Mouse (Mus musculus): ENCODE measurements at regions not wholly inside any gene's neighbourhood (a gene's known extent, or its start where the extent isn't known, plus 50 kb on each side); places are given as distances from the start of the nearest gene placed in this dataset.
A peak's percentile ranks its signal among the peaks of the same experiment; 100 is the strongest.

- no peak overlapping the region for H3K27ac ChIP-seq (ENCODE audit: low read depth, low read length)
- no peaks in the 10 kb centered on the region for H3K27me3 ChIP-seq (ENCODE audit: control insufficient read depth, insufficient read depth, low read length)
- ATAC-seq (ENCODE audit: low FRiP score, low TSS enrichment), result no peak
- H3K36me3 ChIP-seq (ENCODE audit: control insufficient read depth, insufficient read depth, low read length), result no peaks in the 10 kb centered on the region
- H3K4me3 ChIP-seq (ENCODE audit: low read length), result no peak overlapping the region
- H3K9ac ChIP-seq (ENCODE audit: low read depth, low read length), result no peak overlapping the region
- H3K9me3 ChIP-seq (ENCODE audit: control insufficient read depth, low read length), result no peaks in the 10 kb centered on the region
- H3K4me1 ChIP-seq (ENCODE audit: control insufficient read depth, insufficient read depth, low read length), result no peaks in the 10 kb centered on the region
- H3K4me2 ChIP-seq (replicated peaks; ENCODE audit: low read depth, low read length), result no peak overlapping the region
These were observed 207.5 kb upstream of the 4931417E11Rik start for GRCm38 (mm10) chr6:73676979-73677378.

- Histone ChIP-seq H3K9ac (ENCODE audit: low read depth, low read length) (no peak overlapping the region), H3K4me3 (ENCODE audit: low read length) (no peak overlapping the region), H3K27ac (ENCODE audit: low read depth, low read length) (no peak overlapping the region), H3K9me3 (ENCODE audit: control insufficient read depth, low read length) (no peaks in the 10 kb centered on the region), H3K27me3 (ENCODE audit: control insufficient read depth, insufficient read depth, low read length) (no peaks in the 10 kb centered on the region), H3K36me3 (ENCODE audit: control insufficient read depth, insufficient read depth, low read length) (no peaks in the 10 kb centered on the region), H3K4me2 (replicated peaks; ENCODE audit: low read depth, low read length) (no peak overlapping the region), H3K4me1 (ENCODE audit: control insufficient read depth, insufficient read depth, low read length) (peaks cover 3% of the 10 kb centered on the region; the same call in 1 of the 2 replicates)
- 27% methylated on average over 1 of the region's 1 CpGs for WGBS
- no peak for ATAC-seq (ENCODE audit: low FRiP score, low TSS enrichment)
These were observed 199.9 kb upstream of the 4931417E11Rik start for GRCm38 (mm10) chr6:73669401-73669800.

- no peak overlapping the region for H3K9ac ChIP-seq (ENCODE audit: low read depth, low read length)
- no peak for ATAC-seq (ENCODE audit: low FRiP score, low TSS enrichment)
- no peak overlapping the region for H3K4me2 ChIP-seq (replicated peaks; ENCODE audit: low read depth, low read length)
- no peaks in the 10 kb centered on the region for H3K4me1 ChIP-seq (ENCODE audit: control insufficient read depth, insufficient read depth, low read length)
- H3K27ac ChIP-seq (ENCODE audit: low read depth, low read length), result no peak overlapping the region
- H3K4me3 ChIP-seq (ENCODE audit: low read length), result no peak overlapping the region
- H3K36me3 ChIP-seq (ENCODE audit: control insufficient read depth, insufficient read depth, low read length), result no peaks in the 10 kb centered on the region
- 70% methylated on average over 5 of the region's 5 CpGs for whole genome bisulfite sequencing
- H3K27me3 ChIP-seq (ENCODE audit: control insufficient read depth, insufficient read depth, low read length), result no peaks in the 10 kb centered on the region
- H3K9me3 ChIP-seq (ENCODE audit: control insufficient read depth, low read length), result no peaks in the 10 kb centered on the region
These were observed 189.5 kb upstream of the 4931417E11Rik start for GRCm38 (mm10) chr6:73658988-73659387.

- Histone ChIP-seq H3K4me3 (ENCODE audit: low read length) (no peak overlapping the region), H3K4me2 (replicated peaks; ENCODE audit: low read depth, low read length) (no peak overlapping the region), H3K27ac (ENCODE audit: low read depth, low read length) (no peak overlapping the region), H3K4me1 (ENCODE audit: control insufficient read depth, insufficient read depth, low read length) (no peaks in the 10 kb centered on the region), H3K9ac (ENCODE audit: low read depth, low read length) (no peak overlapping the region), H3K27me3 (ENCODE audit: control insufficient read depth, insufficient read depth, low read length) (no peaks in the 10 kb centered on the region), H3K36me3 (ENCODE audit: control insufficient read depth, insufficient read depth, low read length) (no peaks in the 10 kb centered on the region), H3K9me3 (ENCODE audit: control insufficient read depth, low read length) (no peaks in the 10 kb centered on the region)
- ATAC-seq (ENCODE audit: low FRiP score, low TSS enrichment), result no peak
- 54% methylated on average over 2 of the region's 2 CpGs for WGBS
These were observed 175.9 kb upstream of the 4931417E11Rik start for GRCm38 (mm10) chr6:73645378-73645777.

- no peak overlapping the region for H3K4me2 ChIP-seq (replicated peaks; ENCODE audit: low read depth, low read length)
- WGBS, result 76% methylated on average over 2 of the region's 2 CpGs
- H3K9ac ChIP-seq (ENCODE audit: low read depth, low read length), result no peak overlapping the region
- H3K4me1 ChIP-seq (ENCODE audit: control insufficient read depth, insufficient read depth, low read length), result no peaks in the 10 kb centered on the region
- no peak overlapping the region for H3K4me3 ChIP-seq (ENCODE audit: low read length)
- no peak overlapping the region for H3K27ac ChIP-seq (ENCODE audit: low read depth, low read length)
- no peaks in the 10 kb centered on the region for H3K27me3 ChIP-seq (ENCODE audit: control insufficient read depth, insufficient read depth, low read length)
- ATAC-seq (ENCODE audit: low FRiP score, low TSS enrichment), result no peak
- no peaks in the 10 kb centered on the region for H3K9me3 ChIP-seq (ENCODE audit: control insufficient read depth, low read length)
- H3K36me3 ChIP-seq (ENCODE audit: control insufficient read depth, insufficient read depth, low read length), result no peaks in the 10 kb centered on the region
These were observed 175.4 kb upstream of the 4931417E11Rik start for GRCm38 (mm10) chr6:73644778-73645267.

GRCm38 (mm10) chr6:73628600-73628999 lies 159.1 kb upstream of the 4931417E11Rik start:
- H3K27ac ChIP-seq (ENCODE audit: low read depth, low read length), result no peak overlapping the region
- peak; percentile 90 for ATAC-seq (ENCODE audit: low FRiP score, low TSS enrichment)
- no peaks in the 10 kb centered on the region for H3K9me3 ChIP-seq (ENCODE audit: control insufficient read depth, low read length)
- no peaks in the 10 kb centered on the region for H3K4me1 ChIP-seq (ENCODE audit: control insufficient read depth, insufficient read depth, low read length)
- no peak overlapping the region for H3K4me2 ChIP-seq (replicated peaks; ENCODE audit: low read depth, low read length)
- H3K4me3 ChIP-seq (ENCODE audit: low read length), result no peak overlapping the region
- 38% methylated on average over 1 of the region's 1 CpGs for WGBS
- H3K36me3 ChIP-seq (ENCODE audit: control insufficient read depth, insufficient read depth, low read length), result no peaks in the 10 kb centered on the region
- no peaks in the 10 kb centered on the region for H3K27me3 ChIP-seq (ENCODE audit: control insufficient read depth, insufficient read depth, low read length)
- H3K9ac ChIP-seq (ENCODE audit: low read depth, low read length), result no peak overlapping the region

GRCm38 (mm10) chr6:73626451-73626850 lies 157.0 kb upstream of the 4931417E11Rik start:
- no peak overlapping the region for H3K4me3 ChIP-seq (ENCODE audit: low read length)
- no peaks in the 10 kb centered on the region for H3K27me3 ChIP-seq (ENCODE audit: control insufficient read depth, insufficient read depth, low read length)
- H3K4me2 ChIP-seq (replicated peaks; ENCODE audit: low read depth, low read length), result no peak overlapping the region
- H3K27ac ChIP-seq (ENCODE audit: low read depth, low read length), result no peak overlapping the region
- ATAC-seq (ENCODE audit: low FRiP score, low TSS enrichment), result peak; percentile 39; the same call in 1 of the 2 replicates
- no peaks in the 10 kb centered on the region for H3K4me1 ChIP-seq (ENCODE audit: control insufficient read depth, insufficient read depth, low read length)
- no peaks in the 10 kb centered on the region for H3K9me3 ChIP-seq (ENCODE audit: control insufficient read depth, low read length)
- WGBS, result 58% methylated on average over 5 of the region's 5 CpGs
- H3K9ac ChIP-seq (ENCODE audit: low read depth, low read length), result no peak overlapping the region
- no peaks in the 10 kb centered on the region for H3K36me3 ChIP-seq (ENCODE audit: control insufficient read depth, insufficient read depth, low read length)

GRCm38 (mm10) chr6:73624211-73624610 lies 154.7 kb upstream of the 4931417E11Rik start:
- no peaks in the 10 kb centered on the region for H3K9me3 ChIP-seq (ENCODE audit: control insufficient read depth, low read length)
- no peaks in the 10 kb centered on the region for H3K36me3 ChIP-seq (ENCODE audit: control insufficient read depth, insufficient read depth, low read length)
- no peak overlapping the region for H3K27ac ChIP-seq (ENCODE audit: low read depth, low read length)
- H3K27me3 ChIP-seq (ENCODE audit: control insufficient read depth, insufficient read depth, low read length), result no peaks in the 10 kb centered on the region
- WGBS, result 83% methylated on average over 1 of the region's 1 CpGs
- no peak for ATAC-seq (ENCODE audit: low FRiP score, low TSS enrichment)
- no peak overlapping the region for H3K9ac ChIP-seq (ENCODE audit: low read depth, low read length)
- H3K4me2 ChIP-seq (replicated peaks; ENCODE audit: low read depth, low read length), result no peak overlapping the region
- no peaks in the 10 kb centered on the region for H3K4me1 ChIP-seq (ENCODE audit: control insufficient read depth, insufficient read depth, low read length)
- no peak overlapping the region for H3K4me3 ChIP-seq (ENCODE audit: low read length)

- Histone ChIP-seq H3K27ac (ENCODE audit: low read depth, low read length) (no peak overlapping the region), H3K36me3 (ENCODE audit: control insufficient read depth, insufficient read depth, low read length) (no peaks in the 10 kb centered on the region), H3K27me3 (ENCODE audit: control insufficient read depth, insufficient read depth, low read length) (no peaks in the 10 kb centered on the region), H3K4me1 (ENCODE audit: control insufficient read depth, insufficient read depth, low read length) (no peaks in the 10 kb centered on the region), H3K4me2 (replicated peaks; ENCODE audit: low read depth, low read length) (no peak overlapping the region), H3K9ac (ENCODE audit: low read depth, low read length) (no peak overlapping the region), H3K4me3 (ENCODE audit: low read length) (no peak overlapping the region), H3K9me3 (ENCODE audit: control insufficient read depth, low read length) (no peaks in the 10 kb centered on the region)
- ATAC-seq (ENCODE audit: low FRiP score, low TSS enrichment), result no peak
- 82% methylated on average over 4 of the region's 4 CpGs for WGBS
These were observed 152.5 kb upstream of the 4931417E11Rik start for GRCm38 (mm10) chr6:73621839-73622426.

Data from kidney, embryonic 14.5 days (tissue).